Mouse (Mus musculus) adipocyte (in vitro differentiated cells): Measurements from ENCODE around the gene Lrwd1.

ENCODE experiments used
- DNase-seq: peaks from one replicate; pipeline ENCODE4 v3.0.0-alpha.2; 2016; ENCODE audit warnings: low spot score

The Lrwd1 gene

GRCm38 (mm10) chr5:136091927-136092326 lies 43.9 kb downstream of the Lrwd1 start:
- no peak for DNase-seq

DNA sequence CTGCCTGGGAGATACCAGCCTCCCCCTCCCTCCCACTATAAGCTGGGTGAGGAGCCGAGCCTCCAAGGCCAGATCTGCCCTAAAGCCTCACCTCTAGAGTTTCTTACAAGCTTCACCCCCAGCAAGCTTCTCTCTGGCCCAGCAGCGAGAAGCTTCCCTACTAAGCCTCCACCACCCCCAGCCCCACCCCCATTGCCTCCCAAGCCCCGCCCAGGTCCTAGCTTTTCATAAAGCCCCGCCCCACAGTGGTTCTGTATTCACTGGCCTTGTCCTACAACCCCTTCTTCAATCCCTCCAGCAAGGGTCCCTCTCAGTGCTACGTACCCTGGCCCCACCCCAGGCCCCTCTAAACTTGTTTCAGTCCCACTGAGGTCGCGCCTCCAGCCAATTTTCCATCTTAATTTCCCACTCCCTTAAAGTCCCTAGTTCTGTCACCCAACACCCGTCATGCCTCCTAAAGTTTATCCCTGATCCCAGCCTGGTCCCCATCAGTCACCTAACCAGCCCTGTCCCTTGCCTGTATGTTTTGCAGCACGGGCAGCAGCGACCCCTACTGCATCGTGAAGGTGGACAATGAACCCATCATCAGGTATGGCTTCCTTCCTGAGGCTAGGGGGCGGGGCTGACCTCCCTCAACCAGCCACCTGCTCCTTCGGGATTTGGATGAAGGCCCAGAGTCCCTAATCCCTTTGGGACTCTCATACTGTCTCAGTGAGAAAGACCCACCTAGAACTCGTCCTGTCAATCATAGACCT lies 46.9 kb downstream of the Lrwd1 start:
- no peak for DNase-seq

DNA sequence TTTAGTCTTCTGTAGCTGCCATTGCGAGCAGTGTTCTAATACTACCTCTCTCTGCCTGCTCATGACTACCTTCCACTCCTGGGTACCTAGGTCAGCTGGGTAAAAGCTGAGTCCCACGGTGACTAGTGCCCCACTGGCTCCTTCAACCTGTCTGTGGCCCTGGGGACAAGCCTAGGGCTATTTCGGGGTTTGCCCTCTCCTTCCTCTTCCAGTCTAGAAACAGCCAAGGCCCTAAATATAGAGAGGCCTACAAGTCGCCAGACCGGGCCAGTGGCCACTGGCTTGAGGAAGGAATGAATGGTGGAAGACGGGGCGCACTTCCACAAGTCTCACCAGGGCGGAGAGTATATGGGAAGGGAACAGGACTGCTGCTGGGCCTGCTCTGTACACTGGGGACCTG lies 49.6 kb downstream of the Lrwd1 start:
- DNase-seq = no peak

DNA sequence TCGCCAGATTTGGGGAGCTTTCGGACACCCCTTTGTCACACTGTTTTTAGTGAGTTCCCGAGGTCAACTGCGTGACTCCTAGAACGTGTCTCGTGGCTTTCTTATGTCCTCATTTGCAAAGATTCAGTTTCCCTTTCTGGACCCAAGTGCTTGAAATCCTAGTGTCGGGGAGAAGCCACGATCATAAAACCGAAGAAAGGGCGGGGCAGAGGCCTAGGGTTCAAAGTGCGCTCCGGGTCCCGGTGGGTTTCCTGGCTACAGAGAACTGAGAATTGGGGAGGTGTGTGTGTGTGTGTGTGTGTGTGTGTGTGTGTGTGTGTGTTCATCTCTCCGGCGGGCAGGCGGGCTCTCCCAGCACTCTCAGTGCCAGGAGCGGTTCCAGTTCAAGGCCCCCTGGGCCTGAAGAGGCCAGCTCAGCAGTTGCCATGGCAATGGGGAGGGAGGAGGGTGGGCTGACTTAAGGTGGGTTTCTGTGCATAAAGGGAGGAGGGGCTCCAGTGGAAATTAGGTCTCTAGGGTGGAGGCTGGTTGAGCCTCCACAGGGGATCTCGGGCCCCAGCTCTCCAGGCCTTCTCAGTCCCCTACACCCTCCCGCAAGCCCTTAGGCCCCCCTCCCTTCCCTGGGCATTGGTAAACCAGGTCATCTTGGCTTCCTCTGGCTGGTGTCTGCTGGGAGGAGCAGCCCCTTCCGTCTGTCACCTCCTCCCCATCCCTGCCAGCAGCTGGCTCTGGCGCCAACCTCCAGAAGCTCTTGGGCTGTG lies 50.8 kb downstream of the Lrwd1 start:
- no peak for DNase-seq

- no peak for DNase-seq
Measured at GRCm38 (mm10) chr5:136084144-136084881, 51.6 kb downstream of the Lrwd1 start.

GRCm38 (mm10) chr5:136083669-136084107 lies 52.2 kb downstream of the Lrwd1 start, which contains the start of gene Rasa4:
TSS of gene Rasa4 (plus strand) at chr5:136083916.
- DNase-seq = peak; percentile 93

DNA sequence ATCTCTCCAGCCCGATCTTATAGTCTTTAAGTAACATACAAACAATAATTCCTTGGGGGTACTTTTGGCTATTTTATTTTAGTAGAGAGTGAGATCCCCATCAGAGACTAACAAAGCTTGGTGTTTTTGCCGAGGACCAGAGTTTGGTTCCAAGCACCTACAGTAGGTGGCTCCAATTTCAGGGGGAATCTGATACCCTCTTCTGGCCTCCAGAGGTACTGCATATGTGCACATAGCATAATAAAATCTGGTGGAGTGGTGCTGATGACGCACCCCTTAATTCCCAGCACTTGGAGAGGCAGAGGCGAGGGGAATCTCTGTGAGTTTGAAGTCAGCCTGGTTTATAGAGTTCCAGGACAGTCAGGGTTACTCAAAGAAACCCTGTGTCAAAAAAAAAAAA lies 53.5 kb downstream of the Lrwd1 start:
- DNase-seq = no peak

GRCm38 (mm10) chr5:136078136-136078535 lies 57.7 kb downstream of the Lrwd1 start:
- no peak for DNase-seq

GRCm38 (mm10) chr5:136077001-136077550 lies 58.8 kb downstream of the Lrwd1 start:
- no peak for DNase-seq

DNA sequence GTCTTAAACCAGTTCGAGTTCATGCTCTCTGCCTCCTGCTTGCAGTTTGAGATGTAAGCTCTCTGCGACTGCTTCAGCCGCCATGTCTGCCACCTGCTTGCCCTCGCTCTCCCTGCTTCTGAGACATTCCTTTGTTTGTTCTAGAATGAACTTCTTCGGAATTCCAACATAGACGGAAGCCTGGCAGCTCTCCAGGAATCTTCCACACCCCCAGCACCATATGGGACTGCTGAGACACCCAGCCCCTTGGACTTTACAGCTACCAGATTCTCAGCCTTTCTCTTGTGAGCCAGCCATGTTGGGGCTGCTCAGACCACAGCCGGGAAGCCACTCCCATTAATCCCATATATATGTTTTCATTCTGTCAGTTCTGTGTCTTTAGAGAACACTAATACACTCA lies 59.6 kb downstream of the Lrwd1 start:
- no peak for DNase-seq

DNA sequence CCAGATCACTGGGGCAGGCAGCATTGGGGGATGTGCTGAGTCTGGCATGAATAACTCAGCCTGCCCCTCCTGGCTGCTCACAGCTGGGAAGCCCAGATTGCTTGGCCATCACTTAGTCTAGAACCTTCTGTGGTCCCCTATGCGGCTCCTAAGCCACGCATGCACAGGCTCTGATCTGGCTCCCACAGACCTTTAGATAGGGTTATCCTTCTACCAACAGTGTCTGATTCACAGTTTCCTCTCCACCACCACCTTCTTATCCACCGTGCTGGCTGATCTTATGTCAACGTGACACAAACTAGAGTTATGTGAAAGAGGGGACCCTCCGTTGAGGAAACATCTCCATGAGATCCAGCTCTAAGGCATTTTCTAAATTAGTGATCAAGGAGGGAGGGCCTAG lies 60.8 kb downstream of the Lrwd1 start:
- no peak for DNase-seq

GRCm38 (mm10) chr5:136073526-136073925 lies 62.3 kb downstream of the Lrwd1 start:
- no peak for DNase-seq

DNA sequence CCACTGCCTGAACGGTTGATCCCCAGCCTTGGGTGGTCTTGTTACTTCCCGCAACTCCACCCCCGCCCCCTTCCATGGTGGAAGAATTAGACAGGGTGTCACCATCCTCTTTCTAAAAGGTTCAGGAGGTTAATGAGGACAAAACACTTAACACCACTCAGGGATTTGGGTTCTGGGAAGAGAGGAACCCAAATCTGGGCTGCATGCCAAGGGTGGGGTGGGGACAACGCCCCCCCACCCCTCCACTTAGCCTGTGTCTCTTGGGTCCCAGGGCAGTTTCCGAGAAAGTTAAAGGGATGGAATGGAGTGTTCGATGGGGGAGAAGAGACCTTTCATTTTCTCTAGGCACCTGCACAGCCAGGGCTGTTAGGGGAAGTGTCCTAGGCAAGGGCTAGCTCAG lies 62.8 kb downstream of the Lrwd1 start:
- DNase-seq = no peak
